Mouse (Mus musculus): Measurements from ENCODE around the gene Sec22a. TPM values are rescaled to one million over a fixed set of nuclear protein-coding genes. Genes with fewer than 3 reads are reported as not detected.

Sec22a gene
- total RNA-seq (2021): 10 to 100 TPM; 10.1 to 10.7 TPM

- peak; percentile 86 for DNase-seq (ENCODE audit: low spot score)
- intact Hi-C loops (cut with DNase I): loop anchor here (5.0 kb wide), 1 partner anchor 129 kb away; the partner anchor contains the start of gene Pdia5
Observed at GRCm38 (mm10) chr16:35363150-35364062, at the start of gene Sec22a. TSS of gene Sec22a (minus strand) at chr16:35363918.

- intact Hi-C loops (cut with DNase I): no loop called here
Observed at GRCm38 (mm10) chr16:35406706-35407105, 43.0 kb upstream of the Sec22a start.

GRCm38 (mm10) chr16:35406166-35406565 is 42.4 kb upstream of the Sec22a start:
- intact Hi-C loops (cut with DNase I): no loop called here
- DNase-seq (ENCODE audit: low spot score): no peak

More at GRCm38 (mm10) chr16:35406706-35407105, 43.0 kb upstream of the Sec22a start:
- no peak for DNase-seq (ENCODE audit: low spot score)

- intact Hi-C loops (cut with DNase I): no loop called here
- no peak for DNase-seq (ENCODE audit: low spot score)
Observed at GRCm38 (mm10) chr16:35405348-35406080, 41.8 kb upstream of the Sec22a start.

- intact Hi-C loops (cut with DNase I): no loop called here
- no peak for DNase-seq (ENCODE audit: low spot score)
Observed at GRCm38 (mm10) chr16:35404864-35405263, 41.1 kb upstream of the Sec22a start.

GRCm38 (mm10) chr16:35403891-35404290 is 40.2 kb upstream of the Sec22a start:
- intact Hi-C loops (cut with DNase I): no loop called here
- DNase-seq (ENCODE audit: low spot score): no peak

GRCm38 (mm10) chr16:35403356-35403755 is 39.6 kb upstream of the Sec22a start:
- no peak for DNase-seq (ENCODE audit: low spot score)
- intact Hi-C loops (cut with DNase I): no loop called here

- DNase-seq (ENCODE audit: low spot score): no peak
- intact Hi-C loops (cut with DNase I): no loop called here
Observed at GRCm38 (mm10) chr16:35392813-35393212, 29.1 kb upstream of the Sec22a start.

GRCm38 (mm10) chr16:35385654-35386053 is 21.9 kb upstream of the Sec22a start:
- no peak for DNase-seq (ENCODE audit: low spot score)
- intact Hi-C loops (cut with DNase I): no loop called here

- intact Hi-C loops (cut with DNase I): no loop called here
- no peak for DNase-seq (ENCODE audit: low spot score)
Observed at GRCm38 (mm10) chr16:35380048-35380447, 16.3 kb upstream of the Sec22a start.

GRCm38 (mm10) chr16:35379344-35379743 is 15.6 kb upstream of the Sec22a start:
- intact Hi-C loops (cut with DNase I): no loop called here
- DNase-seq (ENCODE audit: low spot score): no peak

GRCm38 (mm10) chr16:35364063-35364428 is 328 bp upstream of the Sec22a start:
- intact Hi-C loops (cut with DNase I): loop anchor here (5.0 kb wide), 1 partner anchor 128 kb away; the partner anchor contains the start of gene Pdia5
- DNase-seq (ENCODE audit: low spot score): no peak

GRCm38 (mm10) chr16:35362221-35362620 is 1.5 kb downstream of the Sec22a start:
- no peak for DNase-seq (ENCODE audit: low spot score)
- intact Hi-C loops (cut with DNase I): loop anchor here (5.0 kb wide), 1 partner anchor 130 kb away; the partner anchor contains the start of gene Pdia5

- intact Hi-C loops (cut with DNase I): loop anchor here (5.0 kb wide), 1 partner anchor 132 kb away; the partner anchor contains the start of gene Pdia5
- DNase-seq (ENCODE audit: low spot score): no peak
Observed at GRCm38 (mm10) chr16:35360593-35360992, 3.1 kb downstream of the Sec22a start.

GRCm38 (mm10) chr16:35357449-35357848 is 6.3 kb downstream of the Sec22a start:
- no peak for DNase-seq (ENCODE audit: low spot score)
- intact Hi-C loops (cut with DNase I): no loop called here

- no peak for DNase-seq (ENCODE audit: low spot score)
- intact Hi-C loops (cut with DNase I): no loop called here
Observed at GRCm38 (mm10) chr16:35330451-35330850, 33.3 kb downstream of the Sec22a start.

GRCm38 (mm10) chr16:35319773-35320172 is 43.9 kb downstream of the Sec22a start:
- DNase-seq (ENCODE audit: low spot score): no peak
- intact Hi-C loops (cut with DNase I): loop anchor here (1.0 to 10.0 kb wide), 4 partner anchors 225 to 495 kb away; partner anchors contain the start of gene Sema5b

- intact Hi-C loops (cut with DNase I): loop anchor here (1.0 to 10.0 kb wide), 3 partner anchors 309 to 495 kb away; no protein-coding TSS in a partner anchor
- DNase-seq (ENCODE audit: low spot score): no peak
Observed at GRCm38 (mm10) chr16:35319335-35319734, 44.4 kb downstream of the Sec22a start.

GRCm38 (mm10) chr16:35318397-35318796 is 45.3 kb downstream of the Sec22a start:
- intact Hi-C loops (cut with DNase I): loop anchor here (5.0 to 10.0 kb wide), 2 partner anchors 414 to 496 kb away; no protein-coding TSS in a partner anchor
- no peak for DNase-seq (ENCODE audit: low spot score)

- intact Hi-C loops (cut with DNase I): loop anchor here (5.0 to 10.0 kb wide), 2 partner anchors 415 to 497 kb away; no protein-coding TSS in a partner anchor
- DNase-seq (ENCODE audit: low spot score): no peak
Observed at GRCm38 (mm10) chr16:35317460-35317859, 46.3 kb downstream of the Sec22a start.
